Mouse (Mus musculus) monocyte, adult 5-6 weeks (primary cell): ENCODE measurements around the gene Rps5. TPM values are rescaled to one million over a fixed set of nuclear protein-coding genes. Genes with fewer than 3 reads are reported as not detected.

Source experiments
- ATAC-seq: fragments of 153-309, 156-312 bp; replicated peaks from 2 replicates; pipeline ENCODE4 v1.8.0; 2017; ENCODE audit warnings: mild to moderate bottlenecking; ENCODE audit not compliant: low TSS enrichment, insufficient number of reproducible peaks, severe bottlenecking, poor library complexity, low FRiP score
- total RNA-seq: library from RNA; stranded (forward); fragments of 200-1000, 200-491, 200-594 nt; gene quantifications from 3 replicates; pipeline ENCODE4 v1.2.3, GENCODE M21; 2017

Gene Rps5
- total RNA-seq, 1 experiment from 2014 or later = 585 TPM

- ATAC-seq = no peak
Measured at GRCm38 (mm10) chr7:12970906-12971305, 48.8 kb downstream of the Rps5 start.

Other genes starting within 250 kb of the Rps5 start
- gene Vmn2r55, start 237.3 kb upstream of the Rps5 start, total RNA-seq = not detected in 3 replicates
- gene Vmn2r56, start 187.3 kb upstream of the Rps5 start, total RNA-seq = not detected in 3 replicates
- gene Zscan18, start 118.7 kb upstream of the Rps5 start, total RNA-seq = 0.19 to 1.6 TPM (median 0.53 TPM) in 3 replicates
- 10.1 to 23.3 TPM (median 10.4 TPM) in 3 replicates for gene Zfp329, start 103.4 kb upstream of the Rps5 start, total RNA-seq
- gene Zfp110, start 87.5 kb upstream of the Rps5 start, total RNA-seq = 95.8 to 106 TPM (median 102 TPM) in 3 replicates
- 1.6 to 4.2 TPM (median 2.4 TPM) in 3 replicates for gene Zfp128, start 41.1 kb upstream of the Rps5 start, total RNA-seq
- gene Zscan22, start 24.5 kb upstream of the Rps5 start, total RNA-seq = 0.75 to 3.9 TPM in 2 of 3 replicates, not detected in the other
- 0.53 TPM in 1 of 3 replicates, not detected in the others for gene Rnf225, start 5.1 kb downstream of the Rps5 start, total RNA-seq
- 0.96 to 4.5 TPM (median 1.9 TPM) in 3 replicates for gene Zfp324, start 43.5 kb downstream of the Rps5 start, total RNA-seq
- gene Zfp446, start 55.6 kb downstream of the Rps5 start, total RNA-seq = 0.43 to 1.3 TPM (median 1.0 TPM) in 3 replicates
- gene Slc27a5, start 75.9 kb downstream of the Rps5 start, total RNA-seq = 1.6 TPM in 1 of 3 replicates, not detected in the others
- gene Trim28, start 76.8 kb downstream of the Rps5 start, total RNA-seq = 150 to 169 TPM (median 158 TPM) in 3 replicates
- gene Zbtb45, start 87.7 kb downstream of the Rps5 start, total RNA-seq = 3.6 to 5.7 TPM (median 3.8 TPM) in 3 replicates
- gene Chmp2a, start 112.5 kb downstream of the Rps5 start, total RNA-seq = 277 to 386 TPM (median 313 TPM) in 3 replicates
- gene Ube2m, start 116.0 kb downstream of the Rps5 start, total RNA-seq = 44.8 to 67.8 TPM (median 54.9 TPM) in 3 replicates
- 0.19 to 0.48 TPM in 2 of 3 replicates, not detected in the other for gene Mzf1, start 132.5 kb downstream of the Rps5 start, total RNA-seq
- gene Vmn1r85, start 172.9 kb downstream of the Rps5 start, total RNA-seq = not detected in 3 replicates
- not detected in 3 replicates for gene Vmn1r86, start 197.6 kb downstream of the Rps5 start, total RNA-seq
- gene Vmn1r87, start 217.9 kb downstream of the Rps5 start, total RNA-seq = not detected in 3 replicates
- not detected in 3 replicates for gene Vmn1r88, start 237.3 kb downstream of the Rps5 start, total RNA-seq